Mouse (Mus musculus) hindbrain, embryonic 10.5 days (tissue): ENCODE results near the gene Tjap1. TPM values are rescaled to one million over a fixed set of nuclear protein-coding genes. Genes with fewer than 3 reads are reported as not detected.

Source experiments
- DNase-seq: peaks from one replicate; pipeline ENCODE4 v3.0.0-alpha.2; 2017; ENCODE audit warnings: low spot score
- H3K27ac ChIP-seq: fragments of 300-500 bp; sonication (generic); 2 replicates; pipeline ENCODE4 v1.5.1; 2016; ENCODE audit warnings: mild to moderate bottlenecking, moderate library complexity
- H3K27me3 ChIP-seq: fragments of 300-500 bp; sonication (generic); 2 replicates; pipeline ENCODE4 v1.6.1; 2016; ENCODE audit warnings: mild to moderate bottlenecking; ENCODE audit not compliant: poor library complexity, insufficient read depth, severe bottlenecking
- H3K36me3 ChIP-seq: fragments of 300-500 bp; sonication (generic); 2 replicates; pipeline ENCODE4 v1.6.1; 2016; ENCODE audit warnings: mild to moderate bottlenecking, moderate library complexity
- H3K4me1 ChIP-seq: fragments of 300-500 bp; sonication (generic); replicated peaks from 2 replicates; pipeline ENCODE4 v1.6.1; 2016; ENCODE audit warnings: mild to moderate bottlenecking
- H3K4me3 ChIP-seq: fragments of 300-500 bp; sonication (generic); 2 replicates; pipeline ENCODE4 v1.5.1; 2016; ENCODE audit warnings: mild to moderate bottlenecking, moderate library complexity
- H3K9me3 ChIP-seq: fragments of 300-500 bp; sonication (generic); 2 replicates; pipeline ENCODE4 v1.6.1; 2016; ENCODE audit warnings: mild to moderate bottlenecking, moderate library complexity
- WGBS: fragments of 180-500 bp; shearing (Covaris S2); methylation state at CpG from one replicate; pipeline ENCODE4 v1.1.7; 2016; 5-methylcytosine and 5-hydroxymethylcytosine counted together
- microRNA counts: library from miRNA; unstranded; fragments of <30 nt; microRNA quantifications from one replicate; lab custom pipeline; 2017
- polyA plus RNA-seq: library from polyadenylated mRNA; unstranded; fragments of >200 nt; fragmentation: Nextera tagmentation; extraction: Ambion mirVana; gene quantifications from 2 replicates; pipeline ENCODE4 v1.2.1, GENCODE M21; 2016

Gene Tjap1
- polyA plus RNA-seq, 1 experiment from 2014 or later, result 60.1 TPM

- no peaks in the 10 kb centered on the region for H3K27me3 ChIP-seq
- 85% methylated on average over 4 of the region's 4 CpGs for WGBS
- H3K4me3 ChIP-seq, result no peak overlapping the region
- peaks cover 89% of the 10 kb centered on the region for H3K36me3 ChIP-seq
- no peak for DNase-seq
- peaks cover 8% of the 10 kb centered on the region for H3K4me1 ChIP-seq
- H3K9me3 ChIP-seq, result no peaks in the 10 kb centered on the region
- H3K27ac ChIP-seq, result no peak overlapping the region
Measured at GRCm38 (mm10) chr17:46242993-46243392, 39.8 kb downstream of the Tjap1 start.

- no peaks in the 10 kb centered on the region for H3K27me3 ChIP-seq
- H3K9me3 ChIP-seq, result no peaks in the 10 kb centered on the region
- H3K36me3 ChIP-seq, result peaks cover 96% of the 10 kb centered on the region
- H3K27ac ChIP-seq, result no peak overlapping the region
- H3K4me1 ChIP-seq, result peaks cover 8% of the 10 kb centered on the region
- H3K4me3 ChIP-seq, result no peak overlapping the region
- no peak for DNase-seq
- WGBS, result 91% methylated on average over 13 of the region's 13 CpGs
Measured at GRCm38 (mm10) chr17:46242274-46242673, 40.6 kb downstream of the Tjap1 start.

- no peak for DNase-seq
- WGBS, result 88% methylated on average over 11 of the region's 11 CpGs
- Histone ChIP-seq H3K4me3 (no peak overlapping the region), H3K27me3 (no peaks in the 10 kb centered on the region), H3K36me3 (peaks cover 100% of the 10 kb centered on the region), H3K9me3 (no peaks in the 10 kb centered on the region), H3K4me1 (peaks cover under 1% of the 10 kb centered on the region), H3K27ac (no peak overlapping the region)
Measured at GRCm38 (mm10) chr17:46241471-46241870, 41.4 kb downstream of the Tjap1 start.

GRCm38 (mm10) chr17:46239516-46240114 lies 43.2 kb downstream of the Tjap1 start:
- Histone ChIP-seq H3K27me3 (no peaks in the 10 kb centered on the region), H3K9me3 (no peaks in the 10 kb centered on the region), H3K4me1 (no peaks in the 10 kb centered on the region), H3K27ac (no peak overlapping the region), H3K4me3 (no peak overlapping the region), H3K36me3 (peaks cover 100% of the 10 kb centered on the region)
- 95% methylated on average over 15 of the region's 15 CpGs for WGBS
- no peak for DNase-seq

- no peak overlapping the region for H3K4me3 ChIP-seq
- H3K27ac ChIP-seq, result no peak overlapping the region
- H3K36me3 ChIP-seq, result peaks cover 100% of the 10 kb centered on the region
- no peaks in the 10 kb centered on the region for H3K4me1 ChIP-seq
- DNase-seq, result no peak
- H3K9me3 ChIP-seq, result no peaks in the 10 kb centered on the region
- 85% methylated on average over 5 of the region's 5 CpGs for WGBS
- no peaks in the 10 kb centered on the region for H3K27me3 ChIP-seq
Measured at GRCm38 (mm10) chr17:46237480-46237879, 45.3 kb downstream of the Tjap1 start.

- 93% methylated on average over 6 of the region's 6 CpGs for WGBS
Measured at GRCm38 (mm10) chr17:46237079-46237478, 45.7 kb downstream of the Tjap1 start.

GRCm38 (mm10) chr17:46236067-46236466 lies 46.8 kb downstream of the Tjap1 start:
- H3K4me3 ChIP-seq, result no peak overlapping the region
- peaks cover 100% of the 10 kb centered on the region for H3K36me3 ChIP-seq
- 94% methylated on average over 1 of the region's 1 CpGs for WGBS

More at GRCm38 (mm10) chr17:46237079-46237478, 45.7 kb downstream of the Tjap1 start:
- Histone ChIP-seq H3K4me1 (no peaks in the 10 kb centered on the region), H3K4me3 (no peak overlapping the region), H3K9me3 (no peaks in the 10 kb centered on the region), H3K27me3 (no peaks in the 10 kb centered on the region), H3K27ac (no peak overlapping the region), H3K36me3 (peaks cover 100% of the 10 kb centered on the region)
- no peak for DNase-seq

GRCm38 (mm10) chr17:46227576-46227975 lies 55.2 kb downstream of the Tjap1 start:
- H3K27ac ChIP-seq, result no peak overlapping the region
- peaks cover 100% of the 10 kb centered on the region for H3K36me3 ChIP-seq
- H3K27me3 ChIP-seq, result no peaks in the 10 kb centered on the region
- H3K4me1 ChIP-seq, result no peaks in the 10 kb centered on the region
- no peaks in the 10 kb centered on the region for H3K9me3 ChIP-seq
- no peak overlapping the region for H3K4me3 ChIP-seq
- DNase-seq, result no peak
- 88% methylated on average over 7 of the region's 7 CpGs for WGBS

More at GRCm38 (mm10) chr17:46236067-46236466, 46.8 kb downstream of the Tjap1 start:
- Histone ChIP-seq H3K27me3 (no peaks in the 10 kb centered on the region), H3K4me1 (no peaks in the 10 kb centered on the region), H3K9me3 (no peaks in the 10 kb centered on the region), H3K27ac (no peak overlapping the region)
- DNase-seq, result no peak

GRCm38 (mm10) chr17:46221601-46222000 lies 61.2 kb downstream of the Tjap1 start:
- no peak overlapping the region for H3K27ac ChIP-seq
- WGBS, result 95% methylated on average over 3 of the region's 3 CpGs
- no peaks in the 10 kb centered on the region for H3K4me1 ChIP-seq

GRCm38 (mm10) chr17:46210550-46210949 lies 72.3 kb downstream of the Tjap1 start:
- Histone ChIP-seq H3K27me3 (no peaks in the 10 kb centered on the region), H3K4me3 (no peak overlapping the region), H3K27ac (no peak overlapping the region), H3K36me3 (peaks cover 100% of the 10 kb centered on the region), H3K9me3 (no peaks in the 10 kb centered on the region), H3K4me1 (no peaks in the 10 kb centered on the region)
- 95% methylated on average over 3 of the region's 3 CpGs for WGBS
- DNase-seq, result no peak

More at GRCm38 (mm10) chr17:46221601-46222000, 61.2 kb downstream of the Tjap1 start:
- Histone ChIP-seq H3K9me3 (no peaks in the 10 kb centered on the region), H3K4me3 (no peak overlapping the region), H3K27me3 (no peaks in the 10 kb centered on the region), H3K36me3 (peaks cover 100% of the 10 kb centered on the region)
- DNase-seq, result no peak

MicroRNAs within 50 kb of the gene (microRNA counts, 519-probe panel; counts per million panel counts)
- microRNA mmu-miR-693-3p (lab: Ali Mortazavi, UCI), result 1,255 counts per million, percentile 77 among the panel's probes with 10 or more counts
- microRNA mmu-miR-693-5p (lab: Ali Mortazavi, UCI), result 1,255 counts per million, percentile 77 among the panel's probes with 10 or more counts

Other genes with a start within 250 kb of the Tjap1 start
- 148 and 151 TPM in 2 replicates for gene Mrps18a, start 172.0 kb downstream of the Tjap1 start, polyA plus RNA-seq
- 14.5 and 20.5 TPM in 2 replicates for gene Rsph9, start 138.8 kb downstream of the Tjap1 start, polyA plus RNA-seq
- 38.7 and 38.9 TPM in 2 replicates for gene Mad2l1bp, start 129.5 kb downstream of the Tjap1 start, polyA plus RNA-seq
- 32.6 and 37.8 TPM in 2 replicates for gene Gtpbp2, start 122.0 kb downstream of the Tjap1 start, polyA plus RNA-seq
- 13.0 and 13.1 TPM in 2 replicates for gene Polh, start 80.4 kb downstream of the Tjap1 start, polyA plus RNA-seq
- 59.2 and 66.8 TPM in 2 replicates for gene Xpo5, start 80.2 kb downstream of the Tjap1 start, polyA plus RNA-seq
- gene Polr1c, start 35.0 kb downstream of the Tjap1 start, polyA plus RNA-seq, result 107 and 135 TPM in 2 replicates
- 73.1 and 85.0 TPM in 2 replicates for gene Yipf3, start 34.9 kb downstream of the Tjap1 start, polyA plus RNA-seq
- 2.0 and 3.8 TPM in 2 replicates for gene Lrrc73, start 29.5 kb downstream of the Tjap1 start, polyA plus RNA-seq
- 1.4 and 1.5 TPM in 2 replicates for gene Dlk2, start 14.4 kb upstream of the Tjap1 start, polyA plus RNA-seq
- 6.6 and 7.6 TPM in 2 replicates for gene Abcc10, start 45.3 kb upstream of the Tjap1 start, polyA plus RNA-seq
- gene Zfp318, start 100.7 kb upstream of the Tjap1 start, polyA plus RNA-seq, result 10.5 and 12.6 TPM in 2 replicates
- gene Crip3, start 145.9 kb upstream of the Tjap1 start, polyA plus RNA-seq, result 0.50 and 0.64 TPM in 2 replicates
- gene Slc22a7, start 155.4 kb upstream of the Tjap1 start, polyA plus RNA-seq, result not detected in 2 replicates
- 1.4 and 2.1 TPM in 2 replicates for gene Ttbk1, start 204.6 kb upstream of the Tjap1 start, polyA plus RNA-seq
- 75.2 and 91.2 TPM in 2 replicates for gene Dnph1, start 213.7 kb upstream of the Tjap1 start, polyA plus RNA-seq